Mouse (Mus musculus) lung, postnatal 0 days (tissue): ENCODE measurements around the gene Enox1. TPM values are rescaled to one million over a fixed set of nuclear protein-coding genes. Genes with fewer than 3 reads are reported as not detected.

ENCODE experiments used
- ATAC-seq: fragments of 200-750 bp; cut with Nextera tagmentation; 2 replicates; pipeline ENCODE4 v1.8.0; 2017; ENCODE audit warnings: moderate library complexity
- DNase-seq: peaks from one replicate; pipeline ENCODE4 v3.0.0-alpha.2; 2016; ENCODE audit warnings: low spot score
- H3K27ac ChIP-seq: fragments of 300-500 bp; sonication (generic); 2 replicates; pipeline ENCODE4 v1.5.1; 2014; ENCODE audit warnings: antibody characterized with exemption, mild to moderate bottlenecking, low read length, mixed read lengths
- H3K27me3 ChIP-seq: fragments of 300-500 bp; sonication (generic); replicated peaks from 2 replicates; pipeline ENCODE4 v1.6.1; 2014; ENCODE audit warnings: low read length, mixed read lengths; ENCODE audit not compliant: insufficient read depth
- H3K36me3 ChIP-seq: fragments of 300-500 bp; sonication (generic); 2 replicates; pipeline ENCODE4 v1.6.1; 2014; ENCODE audit warnings: low read length, mixed read lengths; ENCODE audit not compliant: insufficient read depth
- H3K4me1 ChIP-seq: fragments of 300-500 bp; sonication (generic); 2 replicates; pipeline ENCODE4 v1.6.1; 2014; ENCODE audit warnings: antibody characterized with exemption, low read depth, low read length, mixed read lengths; ENCODE audit not compliant: insufficient read depth
- H3K4me2 ChIP-seq: fragments of 300-500 bp; sonication (generic); replicated peaks from 2 replicates; pipeline ENCODE4 v1.6.1; 2014; ENCODE audit warnings: low read depth, mild to moderate bottlenecking, low read length, moderate library complexity, mixed read lengths
- H3K4me3 ChIP-seq: fragments of 300-500 bp; sonication (generic); 2 replicates; pipeline ENCODE4 v1.5.1; 2014; ENCODE audit warnings: low read depth, low read length
- H3K9ac ChIP-seq: fragments of 300-500 bp; sonication (generic); replicated peaks from 2 replicates; pipeline ENCODE4 v1.6.1; 2014; ENCODE audit warnings: low read depth, mild to moderate bottlenecking
- H3K9me3 ChIP-seq: fragments of 300-500 bp; sonication (generic); 2 replicates; pipeline ENCODE4 v1.6.1; 2016; ENCODE audit warnings: low read length, mixed read lengths
- CTCF ChIP-seq: IDR thresholded peaks from 2 replicates; pipeline ENCODE4 v1.5.1; 2016; ENCODE audit warnings: antibody characterized with exemption, mild to moderate bottlenecking
- EP300 ChIP-seq: IDR thresholded peaks from 2 replicates; pipeline ENCODE4 v1.6.1; 2016; ENCODE audit warnings: antibody characterized with exemption, mild to moderate bottlenecking, control low read depth
- WGBS: fragments of 180-500 bp; shearing (Covaris S2); extraction: QIAGEN DNeasy Blood & Tissue Kit; methylation state at CpG from one replicate; pipeline ENCODE4 v1.1.7; 2014; 5-methylcytosine and 5-hydroxymethylcytosine counted together
- polyA plus RNA-seq: library from polyadenylated mRNA; unstranded; fragments of >200 nt; fragmentation: Nextera tagmentation; extraction: Ambion mirVana; gene quantifications from 2 replicates; pipeline ENCODE4 v1.2.1, GENCODE M21; 2015

The Enox1 gene
- polyA plus RNA-seq, 1 experiment from 2014 or later, result 1.5 TPM

- no peak overlapping the region for H3K4me3 ChIP-seq
- peaks cover 7% of the 10 kb centered on the region; the same call in 1 of the 2 replicates for H3K27me3 ChIP-seq
- H3K4me1 ChIP-seq, result no peaks in the 10 kb centered on the region; the same call in 1 of the 2 replicates
- no peaks in the 10 kb centered on the region for H3K9me3 ChIP-seq
- DNase-seq (no peak), ATAC-seq (no peak)
- no peak overlapping the region for H3K4me2 ChIP-seq
- no peak overlapping the region for H3K9ac ChIP-seq
- no peak overlapping the region for H3K27ac ChIP-seq
- 77% methylated on average over 3 of the region's 3 CpGs for WGBS
- no peak for TF ChIP-seq CTCF
- TF ChIP-seq EP300, result no peak
- H3K36me3 ChIP-seq, result no peaks in the 10 kb centered on the region
Observed at GRCm38 (mm10) chr14:77162496-77162895, 5.9 kb downstream of the Enox1 start.

GRCm38 (mm10) chr14:77164396-77164795, 7.8 kb downstream of the Enox1 start:
- Histone ChIP-seq H3K9ac (no peak overlapping the region), H3K27me3 (no peaks in the 10 kb centered on the region), H3K4me3 (no peak overlapping the region), H3K4me2 (no peak overlapping the region), H3K36me3 (no peaks in the 10 kb centered on the region), H3K27ac (no peak overlapping the region), H3K4me1 (no peaks in the 10 kb centered on the region), H3K9me3 (no peaks in the 10 kb centered on the region)
- WGBS, result 60% methylated on average over 6 of the region's 6 CpGs
- no peak for DNase-seq
- TF ChIP-seq CTCF (no peak), EP300 (no peak)
- ATAC-seq, result no peak

- ATAC-seq (no peak), DNase-seq (no peak)
- no peaks in the 10 kb centered on the region for H3K9me3 ChIP-seq
- H3K27me3 ChIP-seq, result no peaks in the 10 kb centered on the region
- H3K9ac ChIP-seq, result no peak overlapping the region
- H3K4me2 ChIP-seq, result no peak overlapping the region
- WGBS, result 90% methylated on average over 6 of the region's 6 CpGs
- no peaks in the 10 kb centered on the region for H3K36me3 ChIP-seq
- no peak overlapping the region for H3K27ac ChIP-seq
- TF ChIP-seq EP300, result no peak
- no peak overlapping the region for H3K4me3 ChIP-seq
- no peaks in the 10 kb centered on the region for H3K4me1 ChIP-seq
Observed at GRCm38 (mm10) chr14:77168161-77168560, 11.6 kb downstream of the Enox1 start.

- Histone ChIP-seq H3K27me3 (no peaks in the 10 kb centered on the region), H3K9ac (no peak overlapping the region), H3K4me3 (no peak overlapping the region), H3K9me3 (no peaks in the 10 kb centered on the region), H3K27ac (no peak overlapping the region), H3K4me2 (no peak overlapping the region), H3K4me1 (no peaks in the 10 kb centered on the region), H3K36me3 (no peaks in the 10 kb centered on the region)
- no peak for ATAC-seq
- 54% methylated on average over 15 of the region's 15 CpGs for WGBS
- no peak for TF ChIP-seq EP300
- no peak for TF ChIP-seq CTCF
- DNase-seq, result no peak
Observed at GRCm38 (mm10) chr14:77174491-77174890, 17.9 kb downstream of the Enox1 start.

GRCm38 (mm10) chr14:77174931-77175330, 18.4 kb downstream of the Enox1 start:
- no peak overlapping the region for H3K4me2 ChIP-seq
- WGBS, result 93% methylated on average over 9 of the region's 9 CpGs

GRCm38 (mm10) chr14:77180241-77180640, 23.7 kb downstream of the Enox1 start:
- no peak for TF ChIP-seq CTCF
- no peak for TF ChIP-seq EP300
- no peak overlapping the region for H3K27ac ChIP-seq
- WGBS, result 60% methylated on average over 7 of the region's 7 CpGs
- no peaks in the 10 kb centered on the region for H3K27me3 ChIP-seq
- H3K9ac ChIP-seq, result no peak overlapping the region
- no peak overlapping the region for H3K4me3 ChIP-seq
- DNase-seq (no peak), ATAC-seq (no peak)
- no peaks in the 10 kb centered on the region for H3K9me3 ChIP-seq
- H3K4me1 ChIP-seq, result no peaks in the 10 kb centered on the region
- H3K36me3 ChIP-seq, result no peaks in the 10 kb centered on the region
- H3K4me2 ChIP-seq, result no peak overlapping the region

More at GRCm38 (mm10) chr14:77174931-77175330, 18.4 kb downstream of the Enox1 start:
- no peaks in the 10 kb centered on the region for H3K27me3 ChIP-seq
- no peak overlapping the region for H3K4me3 ChIP-seq
- no peaks in the 10 kb centered on the region for H3K9me3 ChIP-seq
- TF ChIP-seq EP300 (no peak), CTCF (no peak)
- ATAC-seq (no peak), DNase-seq (no peak)
- H3K4me1 ChIP-seq, result no peaks in the 10 kb centered on the region
- no peak overlapping the region for H3K9ac ChIP-seq
- no peak overlapping the region for H3K27ac ChIP-seq
- H3K36me3 ChIP-seq, result no peaks in the 10 kb centered on the region
